Mouse (Mus musculus) heart, postnatal 0 days (tissue): ENCODE measurements around the gene Cdk14.

Experiments used
- CTCF ChIP-seq: IDR thresholded peaks from 2 replicates; pipeline ENCODE4 v1.5.1; 2016; ENCODE audit warnings: antibody characterized with exemption, control low read depth, low read depth
- EP300 ChIP-seq: IDR thresholded peaks from 2 replicates; pipeline ENCODE4 v1.6.1; 2016; ENCODE audit warnings: antibody characterized with exemption, low read depth

- TF ChIP-seq CTCF (no peak), EP300 (no peak)
Measured at GRCm38 (mm10) chr5:5004740-5005139, 415.4 kb downstream of the Cdk14 start.
